Mouse (Mus musculus) thymus, adult 2 months (tissue): ENCODE results near the gene Olfr1444.

Source experiments
- CTCF ChIP-seq: fragments of 200-500 bp; IDR thresholded peaks from 2 replicates; pipeline ENCODE4 v1.5.1; 2012; ENCODE audit warnings: mild to moderate bottlenecking, control low read depth, low read length, moderate library complexity, borderline replicate concordance; ENCODE audit not compliant: control insufficient read depth, poor library complexity, insufficient read depth; ENCODE audit errors: extremely low read depth
- POLR2A ChIP-seq: fragments of 200-500 bp; IDR thresholded peaks from 2 replicates; pipeline ENCODE4 v1.6.1; 2012; ENCODE audit warnings: mild to moderate bottlenecking, low read length, control low read depth, moderate library complexity; ENCODE audit not compliant: control insufficient read depth, poor library complexity, insufficient read depth; ENCODE audit errors: extremely low read depth

GRCm38 (mm10) chr19:12893424-12893823 is 36.3 kb downstream of the Olfr1444 start, which contains the start of gene Olfr1446:
- TF ChIP-seq CTCF (no peak), POLR2A (no peak)
